Mouse (Mus musculus): ENCODE measurements at regions not wholly inside any gene's neighbourhood (a gene's known extent, or its start where the extent isn't known, plus 50 kb on each side); places are given as distances from the start of the nearest gene placed in this dataset.

- DNase-seq (ENCODE audit: low spot score) = no peak
- no peak overlapping the region for H3K4me2 ChIP-seq (ENCODE audit: low read length)
- no peaks in the 10 kb centered on the region for H3K9me3 ChIP-seq (ENCODE audit: control insufficient read depth, low read length)
- no peak overlapping the region for H3K9ac ChIP-seq (ENCODE audit: low read length)
- WGBS = 62% methylated on average over 7 of the region's 7 CpGs
- H3K36me3 ChIP-seq (ENCODE audit: control insufficient read depth, insufficient read depth, low read length) = no peaks in the 10 kb centered on the region
- no peak overlapping the region for H3K27ac ChIP-seq (ENCODE audit: low read depth)
- ATAC-seq (replicated peaks; ENCODE audit: low FRiP score, low TSS enrichment, low read depth) = no peak
- H3K4me1 ChIP-seq (replicated peaks; ENCODE audit: control insufficient read depth, insufficient read depth, low read length) = no peaks in the 10 kb centered on the region
- no peaks in the 10 kb centered on the region for H3K27me3 ChIP-seq (replicated peaks; ENCODE audit: control insufficient read depth, insufficient read depth, low read length)
- H3K4me3 ChIP-seq (ENCODE audit: low read depth, low read length) = no peak overlapping the region
These were observed 512.4 kb downstream of the Dhx35 start for GRCm38 (mm10) chr2:159307001-159307400.

- DNase-seq (ENCODE audit: low spot score) (no peak), ATAC-seq (replicated peaks; ENCODE audit: low FRiP score, low TSS enrichment, low read depth) (no peak)
- no peaks in the 10 kb centered on the region for H3K4me1 ChIP-seq (replicated peaks; ENCODE audit: control insufficient read depth, insufficient read depth, low read length)
- no peaks in the 10 kb centered on the region for H3K27me3 ChIP-seq (replicated peaks; ENCODE audit: control insufficient read depth, insufficient read depth, low read length)
- no peak overlapping the region for H3K4me3 ChIP-seq (ENCODE audit: low read depth, low read length)
- no peak overlapping the region for H3K27ac ChIP-seq (ENCODE audit: low read depth)
- no peaks in the 10 kb centered on the region for H3K36me3 ChIP-seq (ENCODE audit: control insufficient read depth, insufficient read depth, low read length)
- 39% methylated on average over 3 of the region's 3 CpGs for WGBS
- H3K9ac ChIP-seq (ENCODE audit: low read length) = no peak overlapping the region
- no peaks in the 10 kb centered on the region for H3K9me3 ChIP-seq (ENCODE audit: control insufficient read depth, low read length)
- no peak overlapping the region for H3K4me2 ChIP-seq (ENCODE audit: low read length)
These were observed 540.1 kb downstream of the Dhx35 start for GRCm38 (mm10) chr2:159334711-159335110.

- no peak overlapping the region for H3K9ac ChIP-seq (ENCODE audit: low read length)
- H3K4me1 ChIP-seq (replicated peaks; ENCODE audit: control insufficient read depth, insufficient read depth, low read length) = no peaks in the 10 kb centered on the region
- H3K9me3 ChIP-seq (ENCODE audit: control insufficient read depth, low read length) = no peaks in the 10 kb centered on the region
- ATAC-seq (replicated peaks; ENCODE audit: low FRiP score, low TSS enrichment, low read depth) = no peak
- WGBS = 81% methylated on average over 2 of the region's 2 CpGs
- H3K27ac ChIP-seq (ENCODE audit: low read depth) = no peak overlapping the region
- no peaks in the 10 kb centered on the region for H3K27me3 ChIP-seq (replicated peaks; ENCODE audit: control insufficient read depth, insufficient read depth, low read length)
- no peak overlapping the region for H3K4me2 ChIP-seq (ENCODE audit: low read length)
- H3K36me3 ChIP-seq (ENCODE audit: control insufficient read depth, insufficient read depth, low read length) = no peaks in the 10 kb centered on the region
- no peak overlapping the region for H3K4me3 ChIP-seq (ENCODE audit: low read depth, low read length)
- no peak for DNase-seq (ENCODE audit: low spot score)
These were observed 542.0 kb downstream of the Dhx35 start for GRCm38 (mm10) chr2:159336646-159337045.

- no peak overlapping the region for H3K4me2 ChIP-seq (ENCODE audit: low read length)
- no peaks in the 10 kb centered on the region for H3K9me3 ChIP-seq (ENCODE audit: control insufficient read depth, low read length)
- H3K4me1 ChIP-seq (replicated peaks; ENCODE audit: control insufficient read depth, insufficient read depth, low read length) = no peaks in the 10 kb centered on the region
- no peak overlapping the region for H3K27ac ChIP-seq (ENCODE audit: low read depth)
- H3K4me3 ChIP-seq (ENCODE audit: low read depth, low read length) = no peak overlapping the region
- no peaks in the 10 kb centered on the region for H3K36me3 ChIP-seq (ENCODE audit: control insufficient read depth, insufficient read depth, low read length)
- DNase-seq (ENCODE audit: low spot score) (no peak), ATAC-seq (replicated peaks; ENCODE audit: low FRiP score, low TSS enrichment, low read depth) (no peak)
- no peaks in the 10 kb centered on the region for H3K27me3 ChIP-seq (replicated peaks; ENCODE audit: control insufficient read depth, insufficient read depth, low read length)
- H3K9ac ChIP-seq (ENCODE audit: low read length) = no peak overlapping the region
- 50% methylated on average over 5 of the region's 5 CpGs for WGBS
These were observed 549.3 kb downstream of the Dhx35 start for GRCm38 (mm10) chr2:159343624-159344560.

GRCm38 (mm10) chr2:159354247-159354646 lies 559.6 kb downstream of the Dhx35 start:
- ATAC-seq (replicated peaks; ENCODE audit: low FRiP score, low TSS enrichment, low read depth) = no peak
- H3K9me3 ChIP-seq (ENCODE audit: control insufficient read depth, low read length) = no peaks in the 10 kb centered on the region
- no peak overlapping the region for H3K9ac ChIP-seq (ENCODE audit: low read length)
- DNase-seq (ENCODE audit: low spot score) = no peak
- no peaks in the 10 kb centered on the region for H3K36me3 ChIP-seq (ENCODE audit: control insufficient read depth, insufficient read depth, low read length)
- H3K4me1 ChIP-seq (replicated peaks; ENCODE audit: control insufficient read depth, insufficient read depth, low read length) = no peaks in the 10 kb centered on the region
- no peaks in the 10 kb centered on the region for H3K27me3 ChIP-seq (replicated peaks; ENCODE audit: control insufficient read depth, insufficient read depth, low read length)
- H3K4me2 ChIP-seq (ENCODE audit: low read length) = no peak overlapping the region
- H3K4me3 ChIP-seq (ENCODE audit: low read depth, low read length) = no peak overlapping the region
- WGBS = 61% methylated on average over 2 of the region's 2 CpGs
- no peak overlapping the region for H3K27ac ChIP-seq (ENCODE audit: low read depth)

GRCm38 (mm10) chr2:159356503-159356902 lies 561.9 kb downstream of the Dhx35 start:
- Histone ChIP-seq H3K27me3 (replicated peaks; ENCODE audit: control insufficient read depth, insufficient read depth, low read length) (no peaks in the 10 kb centered on the region), H3K4me3 (ENCODE audit: low read depth, low read length) (no peak overlapping the region), H3K4me2 (ENCODE audit: low read length) (no peak overlapping the region), H3K27ac (ENCODE audit: low read depth) (no peak overlapping the region), H3K4me1 (replicated peaks; ENCODE audit: control insufficient read depth, insufficient read depth, low read length) (no peaks in the 10 kb centered on the region), H3K9me3 (ENCODE audit: control insufficient read depth, low read length) (no peaks in the 10 kb centered on the region), H3K9ac (ENCODE audit: low read length) (no peak overlapping the region), H3K36me3 (ENCODE audit: control insufficient read depth, insufficient read depth, low read length) (no peaks in the 10 kb centered on the region)
- WGBS = 14% methylated on average over 5 of the region's 5 CpGs
- no peak for ATAC-seq (replicated peaks; ENCODE audit: low FRiP score, low TSS enrichment, low read depth)
- no peak for DNase-seq (ENCODE audit: low spot score)

- no peaks in the 10 kb centered on the region for H3K9me3 ChIP-seq (ENCODE audit: control insufficient read depth, low read length)
- no peak overlapping the region for H3K27ac ChIP-seq (ENCODE audit: low read depth)
- H3K4me2 ChIP-seq (ENCODE audit: low read length) = no peak overlapping the region
- no peak for DNase-seq (ENCODE audit: low spot score)
- no peak for ATAC-seq (replicated peaks; ENCODE audit: low FRiP score, low TSS enrichment, low read depth)
- H3K27me3 ChIP-seq (replicated peaks; ENCODE audit: control insufficient read depth, insufficient read depth, low read length) = no peaks in the 10 kb centered on the region
- no peaks in the 10 kb centered on the region for H3K4me1 ChIP-seq (replicated peaks; ENCODE audit: control insufficient read depth, insufficient read depth, low read length)
- H3K36me3 ChIP-seq (ENCODE audit: control insufficient read depth, insufficient read depth, low read length) = no peaks in the 10 kb centered on the region
- H3K4me3 ChIP-seq (ENCODE audit: low read depth, low read length) = no peak overlapping the region
- no peak overlapping the region for H3K9ac ChIP-seq (ENCODE audit: low read length)
- WGBS = 83% methylated on average over 3 of the region's 3 CpGs
These were observed 566.8 kb downstream of the Dhx35 start for GRCm38 (mm10) chr2:159361371-159361770.

GRCm38 (mm10) chr2:159392865-159393264 lies 598.3 kb downstream of the Dhx35 start:
- 37% methylated on average over 10 of the region's 10 CpGs for WGBS
- Histone ChIP-seq H3K4me2 (ENCODE audit: low read length) (no peak overlapping the region), H3K4me1 (replicated peaks; ENCODE audit: control insufficient read depth, insufficient read depth, low read length) (no peaks in the 10 kb centered on the region), H3K27ac (ENCODE audit: low read depth) (no peak overlapping the region), H3K9ac (ENCODE audit: low read length) (no peak overlapping the region), H3K9me3 (ENCODE audit: control insufficient read depth, low read length) (no peaks in the 10 kb centered on the region), H3K36me3 (ENCODE audit: control insufficient read depth, insufficient read depth, low read length) (no peaks in the 10 kb centered on the region), H3K4me3 (ENCODE audit: low read depth, low read length) (no peak overlapping the region), H3K27me3 (replicated peaks; ENCODE audit: control insufficient read depth, insufficient read depth, low read length) (no peaks in the 10 kb centered on the region)
- ATAC-seq (replicated peaks; ENCODE audit: low FRiP score, low TSS enrichment, low read depth) = no peak
- DNase-seq (ENCODE audit: low spot score) = no peak
